Mouse (Mus musculus) macrophage (primary cell): ENCODE measurements around the gene Gprc5d. TPM values are rescaled to one million over a fixed set of nuclear protein-coding genes. Genes with fewer than 3 reads are reported as not detected.

ENCODE experiments used
- H3K27ac ChIP-seq: fragments of 350-480 bp; formaldehyde crosslinking; 2 replicates; pipeline ENCODE4 v1.9.0; 2021
- H3K36me3 ChIP-seq: fragments of 350-480 bp; formaldehyde crosslinking; 2 replicates; pipeline ENCODE4 v1.9.0; 2021; ENCODE audit errors: inconsistent target
- H3K4me3 ChIP-seq: fragments of 350-480 bp; formaldehyde crosslinking; 2 replicates; pipeline ENCODE4 v1.9.0; 2021; ENCODE audit errors: inconsistent target
- H3K79me2 ChIP-seq: fragments of 350-480 bp; formaldehyde crosslinking; 2 replicates; pipeline ENCODE4 v1.9.0; 2021; ENCODE audit errors: inconsistent target
- WGBS: methylation state at CpG from one replicate; pipeline ENCODE4 v1.1.7; 2026; ENCODE audit warnings: inconsistent platforms; ENCODE audit not compliant: missing documents; 5-methylcytosine and 5-hydroxymethylcytosine counted together
- polyA plus RNA-seq: library from polyadenylated mRNA; stranded (reverse); fragments of 250-400 nt; gene quantifications from 3 replicates; pipeline ENCODE4 v1.2.4, GENCODE M21; 2018; ENCODE audit warnings: inconsistent platforms

Gprc5d gene
- polyA plus RNA-seq, 1 experiment from 2014 or later, result not detected

GRCm38 (mm10) chr6:135069856-135070255, 48.2 kb downstream of the Gprc5d start:
- Histone ChIP-seq H3K27ac (no peak overlapping the region), H3K36me3 (no peaks in the 10 kb centered on the region), H3K79me2 (no peaks in the 10 kb centered on the region), H3K4me3 (no peak overlapping the region)
- 73% methylated on average over 6 of the region's 6 CpGs for WGBS

DNA sequence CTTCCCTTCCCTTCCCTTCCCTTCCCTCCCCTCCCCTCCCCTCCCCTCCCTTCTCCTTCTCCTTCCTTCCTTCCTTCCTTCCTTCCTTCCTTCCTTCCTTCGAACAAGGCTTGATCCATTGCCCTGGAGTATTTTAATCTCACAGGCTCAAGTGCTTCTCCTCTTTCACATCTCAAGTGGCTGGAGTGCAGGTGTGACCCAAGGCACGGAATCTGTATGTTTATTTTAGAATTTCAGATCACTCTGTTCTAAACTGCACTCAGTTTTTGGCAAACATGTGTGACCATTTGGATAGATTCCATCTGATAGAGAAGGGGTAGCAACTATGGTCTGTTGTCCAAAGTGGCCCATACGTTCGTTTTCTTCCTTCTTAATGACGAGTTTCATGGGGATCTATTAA, 49.9 kb downstream of the Gprc5d start:
- Histone ChIP-seq H3K4me3 (no peak overlapping the region), H3K36me3 (no peaks in the 10 kb centered on the region), H3K79me2 (no peaks in the 10 kb centered on the region), H3K27ac (no peak overlapping the region)
- WGBS, result 98% methylated on average over 4 of the region's 5 CpGs

GRCm38 (mm10) chr6:135066795-135067445, 51.2 kb downstream of the Gprc5d start:
- H3K4me3 ChIP-seq, result no peak overlapping the region
- no peaks in the 10 kb centered on the region for H3K36me3 ChIP-seq
- WGBS, result 94% methylated on average over 6 of the region's 6 CpGs
- H3K27ac ChIP-seq, result no peak overlapping the region
- H3K79me2 ChIP-seq, result no peaks in the 10 kb centered on the region

DNA sequence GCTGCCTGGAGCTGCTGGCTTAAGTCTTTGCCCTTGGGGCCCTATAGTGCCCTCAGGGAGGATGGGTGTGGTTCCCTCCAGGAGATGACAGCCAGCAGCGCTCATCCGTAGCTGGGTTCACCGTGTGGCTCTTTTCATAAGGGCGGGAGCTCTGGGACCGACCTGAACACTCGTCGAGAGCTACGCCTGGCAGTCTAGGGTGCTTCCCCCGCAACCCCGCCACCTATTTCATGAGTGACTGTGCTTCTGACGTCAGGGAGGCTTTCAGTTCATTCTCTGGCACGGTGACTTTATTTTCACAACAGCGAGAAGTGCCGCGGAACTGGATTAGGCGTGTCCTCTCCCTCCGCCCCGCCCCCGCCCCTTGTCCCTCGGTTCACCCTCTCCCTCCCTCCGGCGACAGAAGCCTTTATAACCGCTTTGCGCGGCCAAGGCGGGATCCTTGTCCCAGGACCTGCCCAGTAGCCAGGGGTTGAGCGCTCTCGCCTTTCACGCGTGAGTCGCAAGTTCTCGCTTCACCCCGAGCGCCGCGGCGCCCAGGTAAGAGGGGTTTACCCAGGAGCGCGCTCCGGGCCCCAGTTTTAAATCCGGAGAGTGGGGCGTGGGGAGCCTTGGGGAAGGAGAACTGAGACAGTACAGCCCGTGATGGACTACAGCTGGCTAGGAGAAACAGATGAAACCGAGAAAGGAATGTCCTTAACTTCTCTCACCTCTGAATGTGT, 52.7 kb downstream of the Gprc5d start, which contains the start of gene Gprc5a:
TSS of gene Gprc5a (plus strand) at position 416 of the 722 bp plus-strand sequence.
- H3K27ac ChIP-seq, result no peak within 1 kb of the TSS
- WGBS, result 3% methylated on average over 35 of the region's 44 CpGs

GRCm38 (mm10) chr6:135064621-135065020, 53.5 kb downstream of the Gprc5d start:
- H3K79me2 ChIP-seq, result no peaks in the 10 kb centered on the region
- H3K27ac ChIP-seq, result no peak overlapping the region
- WGBS, result 94% methylated on average over 12 of the region's 12 CpGs
- H3K36me3 ChIP-seq, result no peaks in the 10 kb centered on the region
- no peak overlapping the region for H3K4me3 ChIP-seq

More for the DNA sequence above, 52.7 kb downstream of the Gprc5d start, which contains the start of gene Gprc5a:
- Histone ChIP-seq H3K4me3 (peak within 1 kb of the TSS; percentile 22), H3K36me3 (no peaks in the 10 kb centered on the region), H3K79me2 (no peaks in the 10 kb centered on the region)

GRCm38 (mm10) chr6:135060728-135061127, 57.4 kb downstream of the Gprc5d start:
- Histone ChIP-seq H3K27ac (no peak overlapping the region), H3K36me3 (no peaks in the 10 kb centered on the region)
- 97% methylated on average over 4 of the region's 4 CpGs for WGBS

More at GRCm38 (mm10) chr6:135060728-135061127, 57.4 kb downstream of the Gprc5d start:
- H3K4me3 ChIP-seq, result no peak overlapping the region
- H3K79me2 ChIP-seq, result no peaks in the 10 kb centered on the region

Other genes with a start within 250 kb of the Gprc5d start
- 2.1 to 4.4 TPM (median 2.6 TPM) in 3 replicates for gene Gpr19, start 219.7 kb downstream of the Gprc5d start, polyA plus RNA-seq
- 13.0 to 49.2 TPM (median 33.8 TPM) in 3 replicates for gene Cdkn1b, start 197.9 kb downstream of the Gprc5d start, polyA plus RNA-seq
- gene Apold1, start 136.6 kb downstream of the Gprc5d start, polyA plus RNA-seq, result 0.06 TPM in 1 of 3 replicates, not detected in the others
- 47.6 to 53.3 TPM (median 51.0 TPM) in 3 replicates for gene Ddx47, start 106.7 kb downstream of the Gprc5d start, polyA plus RNA-seq
- gene Gprc5a, start 52.6 kb downstream of the Gprc5d start, polyA plus RNA-seq, result 0.06 to 0.11 TPM in 2 of 3 replicates, not detected in the other
- 4.6 to 8.6 TPM (median 8.0 TPM) in 3 replicates for gene Fam234b, start 79.7 kb upstream of the Gprc5d start, polyA plus RNA-seq
- 80.2 to 97.2 TPM (median 86.9 TPM) in 3 replicates for gene Hebp1, start 79.7 kb upstream of the Gprc5d start, polyA plus RNA-seq
- 0.14 to 0.51 TPM (median 0.18 TPM) in 3 replicates for gene Gsg1, start 136.1 kb upstream of the Gprc5d start, polyA plus RNA-seq
- gene Pbp2, start 192.1 kb upstream of the Gprc5d start, polyA plus RNA-seq, result not detected in 3 replicates
- 209 to 490 TPM (median 475 TPM) in 3 replicates for gene Emp1, start 244.3 kb upstream of the Gprc5d start, polyA plus RNA-seq